Mouse (Mus musculus) right cerebral cortex, postnatal 36 days (tissue): ENCODE data around the gene Ksr1.
A peak's percentile ranks its signal among the peaks of the same experiment; 100 is the strongest.

ENCODE experiments used
- DNase-seq, 2 experiments: peaks; one replicate each; pipeline ENCODE4 v3.0.0; 2022; ENCODE audit warnings: low spot score in 2 of 2, mixed read lengths in 1 of 2

Ksr1 gene

DNA sequence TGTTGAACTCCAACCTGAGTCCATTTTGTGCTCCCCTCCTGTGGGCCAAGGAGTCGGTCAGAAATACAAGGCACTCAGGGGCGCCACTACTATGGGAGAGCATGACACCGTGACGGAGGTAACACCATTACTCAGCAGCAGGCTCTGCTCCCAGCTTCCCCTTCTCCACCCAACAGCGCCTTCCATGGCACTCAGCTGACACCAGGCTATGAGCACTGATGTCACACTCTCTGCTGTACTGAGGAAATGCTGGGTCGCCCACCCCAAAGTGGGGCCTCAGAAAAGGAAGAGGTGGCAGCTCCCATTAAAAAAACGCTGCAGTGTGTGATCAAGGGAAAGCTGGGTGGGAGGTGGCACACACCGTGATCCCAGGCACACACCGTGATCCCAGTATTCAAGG is 101.0 kb downstream of the Ksr1 start:
- no peak for DNase-seq

DNA sequence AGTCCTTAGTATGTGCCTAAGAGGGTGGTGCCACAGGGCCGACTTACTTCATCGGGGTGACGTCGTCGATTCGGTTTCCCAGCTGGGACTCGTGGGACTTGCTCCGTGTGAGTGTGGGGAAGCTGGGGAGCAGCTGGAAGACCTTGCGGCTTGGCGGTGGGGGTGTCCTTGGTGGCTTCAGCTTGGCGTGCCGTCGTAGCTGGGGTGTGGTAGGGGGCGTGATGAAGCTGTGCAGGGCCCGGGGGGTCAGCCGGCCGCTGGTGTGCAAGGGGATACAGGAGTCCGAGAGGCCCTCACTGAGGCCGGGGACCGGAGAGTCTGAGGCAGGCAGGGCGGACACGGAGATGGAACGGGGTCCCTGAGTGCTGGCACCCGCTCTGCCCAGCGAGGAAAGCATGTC is 101.4 kb downstream of the Ksr1 start:
- DNase-seq, result no peak

DNA sequence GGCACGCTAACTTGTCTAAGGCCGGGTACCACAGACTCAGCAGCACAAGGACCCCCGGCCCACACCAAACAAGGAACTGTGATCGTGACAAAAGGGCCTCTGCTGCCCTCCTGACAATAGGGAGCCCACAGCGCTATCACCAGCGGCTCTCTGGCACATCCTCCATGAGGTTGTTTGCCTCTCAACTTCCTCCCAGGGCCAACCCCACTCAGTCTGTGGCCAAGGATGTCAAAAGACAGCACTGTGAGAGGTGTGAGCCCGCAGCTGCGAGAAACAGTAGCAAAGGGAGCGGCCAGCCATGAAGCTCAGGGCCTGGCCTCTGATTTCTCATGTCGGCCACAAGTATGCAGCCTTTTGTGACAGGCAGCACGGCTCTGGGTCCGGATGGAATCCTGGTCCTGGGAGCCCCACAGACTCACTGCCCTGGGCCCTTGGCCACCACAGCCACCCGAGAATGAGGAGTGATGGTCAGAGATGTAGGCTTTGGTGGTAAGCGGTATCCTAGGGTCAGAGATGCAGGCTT is 104.2 kb downstream of the Ksr1 start:
- no peak for DNase-seq

DNA sequence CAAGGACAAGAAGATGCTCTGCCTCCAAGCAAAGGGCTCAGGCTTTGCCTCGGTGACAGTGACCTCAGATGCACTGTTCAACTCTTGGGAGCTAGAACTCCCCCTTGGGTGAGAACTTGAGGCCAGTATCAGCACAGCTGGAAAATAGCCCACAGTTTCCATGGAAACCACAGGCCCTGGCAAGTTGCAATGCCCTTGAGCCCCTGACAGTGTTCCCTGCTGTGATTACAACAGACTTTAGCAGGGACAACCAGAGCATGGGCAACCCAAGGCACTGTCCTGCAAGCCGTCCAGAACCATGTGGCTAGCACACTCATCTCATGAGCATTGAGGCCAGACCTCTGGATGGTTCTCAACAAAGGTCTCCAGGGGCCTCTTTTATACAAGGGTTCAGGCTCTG is 106.7 kb downstream of the Ksr1 start:
- DNase-seq, result no peak

DNA sequence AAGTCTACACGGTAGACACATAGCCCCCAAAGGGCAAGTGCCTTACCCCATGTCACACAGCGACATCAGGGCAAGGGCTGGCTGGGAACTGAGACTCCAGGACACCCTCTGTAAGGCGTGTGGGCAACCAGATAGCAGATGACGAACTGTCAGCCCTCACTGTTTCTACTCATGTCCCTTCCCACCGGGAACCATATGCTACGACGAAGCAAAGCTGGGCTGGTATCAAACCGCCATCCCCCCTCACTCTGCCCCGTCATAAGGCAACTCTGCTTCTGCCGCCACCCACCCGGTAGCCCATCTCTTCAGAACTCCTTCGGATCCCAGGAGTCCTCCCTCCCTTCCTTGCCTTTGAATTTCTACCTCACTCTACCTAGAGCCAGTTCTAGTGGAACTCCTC is 108.7 kb downstream of the Ksr1 start:
- DNase-seq, result no peak

DNA sequence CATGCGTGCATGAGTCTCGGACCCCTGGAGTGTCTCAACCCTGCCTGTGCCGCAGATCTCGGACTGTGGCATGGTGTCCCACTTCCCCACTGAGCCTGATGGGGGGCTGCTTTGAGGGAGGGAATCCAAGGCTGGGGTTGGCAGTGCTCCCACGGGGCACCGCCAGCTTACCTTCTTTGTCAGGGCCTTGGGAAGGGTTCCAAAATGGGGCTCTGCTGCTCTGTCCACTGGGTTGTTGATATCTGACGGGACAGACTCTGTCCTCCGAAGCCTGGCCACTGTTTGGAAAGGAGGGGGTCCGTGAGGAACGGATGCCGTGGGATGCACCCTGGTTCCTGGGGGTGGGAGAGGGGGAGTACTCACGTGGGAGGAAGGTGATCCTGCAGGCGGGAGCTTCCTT is 109.9 kb downstream of the Ksr1 start:
- no peak for DNase-seq

DNA sequence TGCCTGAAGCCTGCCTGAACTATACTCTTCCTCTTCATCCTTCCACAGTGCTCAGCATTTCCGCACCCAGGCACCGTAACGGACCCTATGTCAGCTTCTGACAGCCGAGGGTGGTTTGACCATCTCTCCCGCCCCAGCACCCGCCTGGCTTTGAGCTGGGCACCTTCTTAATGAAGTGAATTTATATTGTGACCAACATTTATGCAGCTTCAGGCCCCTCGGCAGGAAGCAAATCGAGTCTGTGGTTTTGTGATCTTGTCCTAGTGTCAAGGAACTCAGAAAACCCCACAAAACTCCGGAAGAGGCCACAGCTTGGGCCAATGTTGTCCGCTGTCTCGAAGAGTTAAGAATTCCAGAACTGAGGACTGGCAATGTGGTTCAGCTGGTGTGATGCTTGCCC is 112.6 kb downstream of the Ksr1 start:
- DNase-seq, result no peak

DNA sequence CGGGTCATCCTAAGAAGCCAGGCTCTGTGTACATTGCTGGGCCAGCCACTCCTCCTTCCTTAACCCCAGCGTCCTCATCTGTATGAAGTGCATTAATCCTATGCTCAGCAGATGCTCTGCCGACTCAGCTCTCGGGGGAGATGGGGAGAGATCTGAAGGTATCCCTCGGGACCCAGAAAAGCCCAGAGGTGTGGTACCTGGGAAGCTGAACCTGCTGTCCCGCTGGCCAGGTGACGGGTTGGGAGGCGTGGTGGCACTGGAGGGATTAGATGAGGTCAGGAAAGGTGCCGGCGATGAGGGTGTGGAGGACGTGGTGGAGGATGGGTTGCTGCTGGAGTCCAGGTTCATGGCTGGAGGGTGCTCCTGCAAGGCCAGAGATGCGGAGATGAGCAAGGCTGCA is 113.2 kb downstream of the Ksr1 start:
- DNase-seq, result no peak

DNA sequence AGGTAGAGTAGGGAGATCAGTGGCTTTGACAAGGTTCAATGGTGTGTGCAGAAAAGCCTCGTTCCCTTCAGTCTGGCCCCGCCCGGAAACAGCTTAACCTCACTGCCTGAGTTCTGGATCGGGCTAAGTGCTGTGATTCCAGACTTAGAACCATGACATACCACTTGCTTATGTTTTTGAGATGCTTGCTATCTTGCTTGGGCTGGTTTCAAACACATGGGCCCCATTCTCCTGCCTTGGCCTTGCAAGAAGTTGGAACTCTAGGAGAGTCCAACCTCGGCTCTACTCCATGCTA is 114.8 kb downstream of the Ksr1 start:
- DNase-seq, result no peak

DNA sequence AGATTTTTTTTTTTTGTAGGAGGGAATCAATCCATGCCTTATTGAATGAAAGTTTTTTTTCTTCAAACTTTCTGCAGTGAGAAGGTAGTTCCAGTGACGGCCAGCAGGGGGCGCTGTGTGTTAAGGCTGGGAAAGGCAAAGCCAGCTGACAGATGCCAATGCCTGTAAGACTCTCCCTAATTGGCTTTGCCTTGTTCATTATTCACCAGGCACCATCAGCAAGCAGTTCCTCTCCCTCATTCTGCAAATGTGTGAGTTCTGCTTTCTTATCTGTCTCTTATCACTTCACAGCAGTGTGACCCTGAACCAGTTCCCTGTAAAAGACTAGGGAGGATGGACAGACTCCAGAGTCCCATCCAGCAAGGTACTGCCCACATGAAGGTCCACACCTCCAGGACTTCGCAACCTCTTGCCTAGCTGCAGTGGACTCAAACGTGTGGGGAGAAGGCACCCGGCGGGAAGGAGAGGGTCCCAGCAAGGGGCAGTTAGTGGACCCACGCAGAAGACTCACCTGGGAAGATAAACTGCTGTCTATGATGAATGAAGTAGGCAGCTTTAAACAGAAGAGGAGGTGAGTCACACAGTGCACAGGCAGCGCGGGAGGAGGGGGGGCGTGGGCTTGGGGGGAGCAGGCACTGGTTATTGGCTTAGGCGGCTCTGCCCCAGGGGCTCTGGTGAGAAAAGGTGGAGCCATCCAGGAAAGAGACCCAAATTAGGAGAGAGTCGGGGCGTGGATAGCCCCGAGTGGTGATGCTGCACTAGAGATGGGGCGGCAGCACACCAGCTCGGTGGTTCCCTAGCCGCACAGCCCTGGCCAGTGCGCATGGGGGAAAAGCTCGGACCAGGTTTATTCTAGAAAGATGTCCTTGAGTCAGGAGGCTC is 115.4 kb downstream of the Ksr1 start:
- DNase-seq, result peak; percentile 31 to 70

DNA sequence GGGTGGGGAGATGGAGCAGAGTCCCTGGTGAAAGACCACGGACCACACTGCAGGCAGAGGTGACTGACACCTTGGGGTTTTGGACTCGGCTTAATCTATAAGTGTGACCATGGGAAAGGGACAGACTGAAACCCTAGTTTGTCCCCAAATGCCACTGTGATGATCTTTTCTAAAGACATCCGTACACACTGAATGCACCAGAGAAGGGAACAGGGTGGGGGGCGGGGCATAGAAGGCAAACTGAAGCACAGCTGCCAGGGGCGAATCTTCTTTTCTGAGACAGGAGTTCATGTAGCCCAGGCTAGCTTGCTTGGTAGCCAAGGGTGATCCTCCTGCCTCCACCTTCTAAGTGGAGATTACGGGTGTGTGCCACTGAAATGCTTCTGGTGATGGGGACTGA is 122.5 kb downstream of the Ksr1 start:
- no peak for DNase-seq

DNA sequence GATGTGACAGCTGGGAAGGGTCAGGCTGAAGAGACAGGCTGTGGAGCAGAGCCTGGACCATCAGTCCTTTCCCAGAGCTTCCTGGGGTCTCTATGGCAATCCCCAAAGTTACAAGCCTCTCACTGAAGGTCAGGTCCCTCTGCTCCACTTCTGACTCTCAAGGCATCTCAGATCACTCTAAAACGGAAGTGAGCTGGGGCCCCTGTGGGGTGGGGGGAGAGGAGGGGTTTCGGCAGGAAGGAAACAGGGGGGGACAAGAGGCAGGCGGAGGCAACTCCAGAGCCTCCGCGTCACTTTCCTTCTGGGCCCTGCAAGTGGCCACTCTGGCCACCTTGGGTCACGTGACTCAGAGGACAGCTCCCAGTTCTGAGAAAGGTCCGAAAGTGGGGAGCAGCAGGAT is 122.9 kb downstream of the Ksr1 start:
- DNase-seq, result no peak

DNA sequence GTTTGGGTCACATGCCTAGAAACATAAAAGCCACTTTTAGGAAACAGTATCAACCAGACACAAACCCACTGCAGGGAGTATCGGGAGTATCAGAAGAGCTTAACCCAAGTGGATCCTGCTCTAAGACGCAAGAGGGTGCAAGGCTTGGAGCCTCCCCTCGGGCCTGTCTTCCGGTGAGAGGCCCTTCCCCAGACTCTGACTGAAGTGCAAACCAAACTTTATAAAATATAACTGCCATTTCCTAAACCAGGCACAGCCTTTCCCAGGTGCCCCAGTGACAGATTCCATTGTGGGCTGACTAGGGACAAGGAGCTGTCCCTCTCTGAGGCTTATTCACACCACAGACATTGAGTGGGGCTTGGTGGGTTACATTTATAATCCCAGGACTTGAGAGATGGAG is 123.4 kb downstream of the Ksr1 start:
- no peak for DNase-seq

DNA sequence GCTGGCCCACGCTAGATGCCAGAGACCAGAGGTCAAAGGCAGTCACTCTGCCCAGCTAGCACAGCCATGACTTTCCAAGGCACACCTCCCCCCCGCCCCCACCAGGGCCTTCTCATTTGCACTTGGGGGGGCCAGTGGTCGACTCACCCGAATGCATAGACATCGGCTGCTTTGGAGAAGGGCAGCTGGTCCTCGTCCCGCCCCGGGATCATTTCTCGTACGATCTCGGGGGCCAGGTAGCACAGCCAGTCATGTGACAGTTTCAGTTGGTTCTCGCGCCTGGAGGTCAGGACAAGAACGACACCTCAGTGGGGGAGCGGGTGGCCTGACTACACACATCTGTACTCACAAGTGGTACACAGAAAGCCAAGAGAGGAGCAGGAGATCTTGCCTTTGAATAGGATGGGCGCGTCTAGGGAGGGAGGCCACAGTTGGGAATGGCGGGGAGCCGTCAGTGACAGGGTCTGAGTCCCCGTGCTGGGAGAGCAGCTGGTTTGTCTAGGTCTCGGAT is 125.6 kb downstream of the Ksr1 start:
- DNase-seq, result no peak

DNA sequence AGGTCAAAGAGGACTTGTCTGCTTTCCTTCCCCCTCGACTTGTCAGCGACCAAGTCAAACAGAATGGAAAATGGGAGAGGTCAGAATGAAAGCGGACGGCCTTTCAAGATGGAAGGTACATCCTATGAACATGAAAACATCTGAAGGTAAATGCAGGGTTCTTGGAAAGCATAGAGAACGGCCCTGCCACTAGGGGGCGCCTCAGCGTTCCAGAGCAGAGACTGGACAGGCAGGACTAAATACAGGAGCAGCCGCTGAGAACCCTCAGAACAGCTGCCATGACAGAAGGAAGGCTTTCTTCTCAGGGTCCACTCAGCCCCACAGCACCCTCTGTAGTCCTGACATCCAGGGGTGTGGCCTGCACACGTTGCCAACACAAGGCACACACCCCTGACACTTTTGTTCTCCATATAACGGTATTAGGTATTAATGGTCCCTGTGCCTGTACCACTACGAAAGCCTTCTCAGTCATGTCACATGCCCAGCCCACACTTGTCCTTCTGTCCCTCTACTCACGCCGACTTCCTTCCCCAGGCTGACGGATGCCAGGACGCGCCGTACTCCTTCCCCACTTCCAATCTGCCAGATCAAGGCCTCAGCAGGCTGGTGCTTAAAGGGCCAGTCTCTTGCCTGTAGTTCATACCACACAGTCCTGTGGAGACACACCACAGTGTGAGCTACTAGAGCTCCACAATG is 126.2 kb downstream of the Ksr1 start:
- no peak for DNase-seq

DNA sequence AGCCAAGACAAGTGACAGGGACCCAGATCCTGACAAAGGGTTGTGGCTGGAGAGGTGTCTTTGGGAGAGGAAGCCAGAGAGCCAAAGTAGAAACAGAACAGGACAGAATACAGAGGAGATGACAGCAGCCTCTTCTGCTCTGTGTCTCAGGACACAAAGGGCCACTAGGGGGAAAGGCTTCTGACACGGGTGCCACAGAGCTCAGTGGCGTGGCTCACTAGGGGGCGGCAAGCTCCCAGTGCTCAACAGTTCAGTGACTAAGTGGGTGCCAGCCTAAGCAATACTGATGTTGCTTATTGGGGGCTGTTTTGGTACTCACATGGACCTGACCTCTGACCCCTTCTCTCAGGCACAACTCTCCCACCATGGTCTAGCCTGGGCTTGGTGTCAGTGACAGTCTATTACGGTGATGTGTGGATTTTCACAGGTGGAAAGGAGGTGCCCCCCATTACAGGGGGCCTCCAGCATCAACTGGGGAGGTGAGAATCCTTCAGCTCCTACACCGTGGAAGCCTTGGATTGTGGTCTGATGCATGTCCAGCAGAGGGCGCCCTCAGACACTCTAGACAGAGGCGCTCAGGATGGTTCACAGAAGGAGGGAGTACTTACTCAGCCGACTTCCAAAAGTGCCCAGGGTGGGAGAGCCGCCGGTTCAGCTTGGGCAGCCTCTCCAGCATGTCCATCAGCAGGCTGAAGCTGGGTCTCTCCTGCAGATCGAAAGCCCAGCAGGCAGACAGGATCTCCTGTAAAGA is 127.1 kb downstream of the Ksr1 start:
- DNase-seq, result peak; percentile 28 to 48

DNA sequence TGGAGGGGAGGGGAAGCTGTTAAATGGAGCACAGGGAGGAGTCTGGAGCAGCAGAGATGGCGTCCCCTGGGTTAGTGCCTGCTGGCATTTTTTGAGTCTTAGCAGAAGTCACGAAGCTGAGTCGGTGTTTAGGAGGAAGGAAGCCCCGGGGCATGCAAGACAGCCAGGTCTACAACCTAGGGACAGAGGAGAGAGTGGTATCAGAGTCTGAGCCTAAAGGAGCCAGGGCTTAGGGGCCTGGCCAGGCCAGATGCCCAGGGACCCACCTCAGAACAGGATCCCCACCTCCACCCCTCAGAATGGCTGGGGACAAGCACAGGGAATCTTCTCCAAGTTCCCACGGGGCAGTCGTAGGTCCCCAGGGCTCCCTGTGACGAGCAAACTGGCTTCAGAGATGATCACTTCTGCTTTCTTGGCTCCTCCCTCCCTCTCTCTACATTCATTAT is 129.0 kb downstream of the Ksr1 start:
- no peak for DNase-seq

DNA sequence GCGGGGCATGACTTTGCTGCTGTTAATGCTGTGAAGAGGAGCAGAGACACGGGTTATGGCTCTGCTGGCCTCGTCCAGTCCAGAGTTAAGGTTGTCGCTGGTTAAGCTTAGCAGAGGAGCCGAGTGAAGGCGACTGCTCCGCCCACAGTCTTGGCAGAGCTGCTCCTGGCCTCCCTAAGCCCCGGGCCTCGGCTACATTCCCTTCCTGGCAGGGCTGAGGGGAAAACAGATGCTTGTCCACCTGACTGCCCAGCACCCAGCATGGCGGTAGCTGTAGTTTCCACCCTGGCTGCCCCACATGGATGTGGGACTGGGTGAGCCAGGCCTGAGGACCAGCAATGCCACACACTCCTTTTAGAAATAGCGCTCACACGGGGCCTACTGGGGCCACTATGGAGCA is 130.0 kb downstream of the Ksr1 start:
- DNase-seq, result no peak

DNA sequence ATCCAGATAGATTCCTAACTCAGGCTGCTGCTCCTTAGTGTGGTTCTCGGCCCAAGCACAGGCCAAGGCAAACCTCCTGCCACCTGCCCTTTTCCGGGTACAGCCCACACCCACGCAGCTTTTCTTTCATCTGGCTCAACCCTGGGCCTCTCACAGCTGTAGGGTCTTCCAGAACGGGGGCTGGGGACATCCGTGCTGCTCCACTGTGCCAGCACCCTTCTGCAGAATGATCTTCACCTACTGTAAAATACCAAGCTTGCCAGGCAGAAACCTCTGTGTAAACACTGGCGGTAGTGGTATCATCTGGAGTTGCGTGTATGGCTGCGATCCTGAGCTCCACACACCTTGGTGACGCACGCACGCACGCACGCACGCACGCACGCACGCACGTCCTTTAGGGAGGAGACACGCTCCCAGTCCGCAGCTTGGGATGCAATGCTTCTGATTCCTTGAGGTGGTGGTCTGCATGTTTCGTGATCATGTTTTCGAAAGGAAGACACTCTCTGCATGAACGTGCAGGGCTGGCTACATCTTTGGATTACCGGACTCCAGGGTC is 130.5 kb downstream of the Ksr1 start:
- DNase-seq, result no peak

DNA sequence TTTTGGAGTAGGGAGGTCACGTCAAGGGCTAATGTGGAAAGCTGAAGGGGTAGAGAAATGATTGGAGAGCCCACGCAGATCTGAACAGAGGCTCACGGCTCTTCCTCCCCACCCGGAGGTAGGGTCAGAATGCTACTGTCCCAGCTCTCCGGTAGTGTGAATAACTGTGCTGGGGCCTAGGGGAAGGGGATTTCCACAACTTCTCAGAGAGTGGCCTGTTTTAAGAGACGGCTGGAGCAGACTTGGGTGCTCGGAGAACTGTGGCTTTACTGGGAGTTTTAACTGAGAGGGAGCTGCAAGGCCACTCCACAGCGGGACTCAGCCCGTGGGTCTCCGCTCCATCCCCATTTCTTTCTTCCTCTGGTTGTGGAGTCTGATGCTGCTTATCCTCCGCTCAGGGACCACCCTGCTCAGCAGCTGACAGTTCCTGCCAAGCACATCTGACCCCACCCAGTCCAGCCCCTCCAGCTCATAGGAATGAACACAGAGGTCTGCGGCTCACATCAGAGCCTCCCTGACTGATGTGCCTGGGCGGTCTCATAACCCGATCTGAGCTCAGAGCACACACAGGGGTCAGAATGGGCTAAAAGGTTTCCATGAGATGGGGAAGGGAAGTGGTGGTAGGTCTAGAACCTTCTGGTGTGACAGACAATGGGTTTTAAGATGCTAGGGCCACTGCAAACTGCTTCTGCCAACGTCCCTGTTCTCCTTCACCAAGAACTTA is 131.4 kb downstream of the Ksr1 start:
- no peak for DNase-seq

DNA sequence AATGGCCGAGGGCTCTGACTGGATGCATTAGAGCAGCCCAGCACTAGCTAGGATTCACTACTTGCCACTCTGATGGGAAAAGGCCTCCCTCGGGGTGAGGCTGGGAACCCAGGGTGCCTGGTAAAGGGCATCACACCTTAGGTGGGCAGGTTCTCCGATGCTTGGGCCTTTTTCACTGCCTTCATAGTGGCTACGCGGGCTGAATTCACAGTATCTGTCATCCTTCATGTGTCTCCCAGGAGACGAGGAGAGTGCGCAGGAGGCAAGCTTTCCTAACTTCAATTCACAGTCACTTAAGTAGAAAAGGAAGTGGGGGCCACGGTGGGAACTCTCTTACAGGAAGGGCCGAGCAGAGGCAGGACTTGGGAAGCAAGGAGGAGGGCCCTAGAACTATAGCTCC is 132.4 kb downstream of the Ksr1 start:
- no peak for DNase-seq
